Mouse (Mus musculus) embryonic facial prominence, embryonic 11.5 days (tissue): Measurements from ENCODE around the gene Cpm. TPM values are rescaled to one million over a fixed set of nuclear protein-coding genes. Genes with fewer than 3 reads are reported as not detected.

Experiments used
- ATAC-seq: fragments of 200-750 bp; cut with Nextera tagmentation; replicated peaks from 2 replicates; pipeline ENCODE4 v1.8.0; 2017; ENCODE audit warnings: low read depth; ENCODE audit not compliant: insufficient number of reproducible peaks, low FRiP score, low TSS enrichment
- DNase-seq: peaks from one replicate; pipeline ENCODE4 v3.0.0-alpha.2; 2015; ENCODE audit warnings: low spot score
- H3K27ac ChIP-seq: fragments of 300-500 bp; sonication (generic); replicated peaks from 2 replicates; pipeline ENCODE4 v1.5.1; 2014; ENCODE audit warnings: mild to moderate bottlenecking, low read depth, low read length, control low read depth
- H3K27me3 ChIP-seq: fragments of 300-500 bp; sonication (generic); 2 replicates; pipeline ENCODE4 v1.6.1; 2014; ENCODE audit warnings: mild to moderate bottlenecking, low read length, moderate library complexity, mixed read lengths; ENCODE audit not compliant: control insufficient read depth, insufficient read depth
- H3K36me3 ChIP-seq: fragments of 300-500 bp; sonication (generic); replicated peaks from 2 replicates; pipeline ENCODE4 v1.6.1; 2014; ENCODE audit warnings: low read depth, mild to moderate bottlenecking, low read length, moderate library complexity, mixed read lengths; ENCODE audit not compliant: control insufficient read depth, insufficient read depth
- H3K4me1 ChIP-seq: fragments of 300-500 bp; sonication (generic); 2 replicates; pipeline ENCODE4 v1.6.1; 2014; ENCODE audit warnings: low read length, mixed read lengths; ENCODE audit not compliant: control insufficient read depth, insufficient read depth
- H3K4me2 ChIP-seq: fragments of 300-500 bp; sonication (generic); 2 replicates; pipeline ENCODE4 v1.6.1; 2014; ENCODE audit warnings: low read depth, mild to moderate bottlenecking, control low read depth, low read length, moderate library complexity
- H3K4me3 ChIP-seq: fragments of 300-500 bp; sonication (generic); 2 replicates; pipeline ENCODE4 v1.5.1; 2014; ENCODE audit warnings: low read depth, low read length, control low read depth
- H3K9ac ChIP-seq: fragments of 300-500 bp; sonication (generic); replicated peaks from 2 replicates; pipeline ENCODE4 v1.6.1; 2014; ENCODE audit warnings: mild to moderate bottlenecking, control low read depth, low read length
- H3K9me3 ChIP-seq: fragments of 300-500 bp; sonication (generic); replicated peaks from 2 replicates; pipeline ENCODE4 v1.6.1; 2016; ENCODE audit warnings: mild to moderate bottlenecking, low read length, inconsistent platforms, mixed read lengths; ENCODE audit not compliant: control insufficient read depth
- WGBS: fragments of 180-500 bp; shearing (Covaris S2); extraction: QIAGEN DNeasy Blood & Tissue Kit; methylation state at CpG from one replicate; pipeline ENCODE4 v1.1.7; 2014; 5-methylcytosine and 5-hydroxymethylcytosine counted together
- polyA plus RNA-seq: library from polyadenylated mRNA; unstranded; fragments of >200 nt; fragmentation: Nextera tagmentation; extraction: Ambion mirVana; gene quantifications from 2 replicates; pipeline ENCODE4 v1.2.1, GENCODE M21; 2014

Gene Cpm
- polyA plus RNA-seq, 1 experiment from 2014 or later: 10.9 TPM

DNA sequence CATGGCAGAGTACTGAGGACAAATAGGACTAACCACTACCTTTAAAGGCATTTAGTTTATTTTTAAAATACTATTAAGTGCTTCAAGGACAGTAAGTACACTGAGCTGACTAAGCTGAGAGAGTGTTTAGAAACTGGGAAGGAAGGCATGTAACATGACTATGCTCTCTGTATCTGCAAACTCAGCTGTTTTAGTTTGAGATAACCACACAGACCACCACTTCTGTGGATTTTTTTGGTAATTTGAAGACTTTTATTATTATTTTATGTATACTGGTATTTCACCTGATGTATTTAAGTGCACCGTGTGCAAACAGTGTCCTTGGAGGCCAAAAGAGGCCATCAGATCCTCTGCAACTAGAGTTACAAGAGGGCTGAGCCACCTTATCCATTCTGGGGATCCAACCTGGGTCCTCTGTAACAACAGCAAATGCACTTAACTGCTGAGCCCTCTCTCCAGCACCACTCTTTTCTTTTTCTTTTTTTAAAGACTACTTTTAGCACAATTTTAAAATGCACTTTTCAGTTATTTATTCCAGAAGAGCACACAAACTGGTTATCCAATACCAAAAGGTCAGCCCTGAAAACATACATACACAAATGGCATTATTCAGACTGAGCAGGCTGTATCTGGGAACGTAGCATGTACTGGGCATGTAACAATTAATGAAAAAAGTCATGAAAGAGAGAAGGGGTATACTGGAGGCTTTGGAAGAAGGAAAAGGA, 78.0 kb downstream of the Cpm start:
- no peak for DNase-seq
- no peak for ATAC-seq
- Histone ChIP-seq H3K4me3 (no peak overlapping the region), H3K27ac (no peak overlapping the region), H3K27me3 (no peaks in the 10 kb centered on the region), H3K4me1 (no peaks in the 10 kb centered on the region), H3K9me3 (no peaks in the 10 kb centered on the region), H3K36me3 (no peaks in the 10 kb centered on the region; the same call in 1 of the 2 replicates), H3K9ac (no peak overlapping the region), H3K4me2 (no peak overlapping the region)
- WGBS: 88% methylated on average over 2 of the region's 2 CpGs

- 98% methylated on average over 2 of the region's 2 CpGs for WGBS
These were observed 79.1 kb downstream of the Cpm start for GRCm38 (mm10) chr10:117708376-117708775.

GRCm38 (mm10) chr10:117708856-117709255, 79.6 kb downstream of the Cpm start:
- H3K4me3 ChIP-seq: peak overlapping the region; percentile 81; the same call in 1 of the 2 replicates
- no peaks in the 10 kb centered on the region for H3K27me3 ChIP-seq
- no peak overlapping the region for H3K9ac ChIP-seq
- no peaks in the 10 kb centered on the region for H3K9me3 ChIP-seq
- H3K27ac ChIP-seq: no peak overlapping the region
- no peak for ATAC-seq
- 90% methylated on average over 9 of the region's 9 CpGs for WGBS
- DNase-seq: no peak
- H3K4me1 ChIP-seq: no peaks in the 10 kb centered on the region
- no peaks in the 10 kb centered on the region; the same call in 1 of the 2 replicates for H3K36me3 ChIP-seq
- no peak overlapping the region; the same call in 1 of the 2 replicates for H3K4me2 ChIP-seq

More at GRCm38 (mm10) chr10:117708376-117708775, 79.1 kb downstream of the Cpm start:
- no peak for DNase-seq
- Histone ChIP-seq H3K4me2 (no peak overlapping the region), H3K4me1 (no peaks in the 10 kb centered on the region), H3K27me3 (no peaks in the 10 kb centered on the region), H3K9ac (no peak overlapping the region), H3K9me3 (no peaks in the 10 kb centered on the region), H3K36me3 (no peaks in the 10 kb centered on the region; the same call in 1 of the 2 replicates), H3K27ac (no peak overlapping the region), H3K4me3 (no peak overlapping the region)
- ATAC-seq: no peak

- Histone ChIP-seq H3K4me1 (no peaks in the 10 kb centered on the region), H3K9me3 (no peaks in the 10 kb centered on the region), H3K9ac (peak overlapping the region; percentile 98), H3K36me3 (no peaks in the 10 kb centered on the region; the same call in 1 of the 2 replicates), H3K4me3 (peak overlapping the region; percentile 81), H3K27ac (no peak overlapping the region), H3K27me3 (no peaks in the 10 kb centered on the region), H3K4me2 (peak overlapping the region; percentile 73)
- ATAC-seq (no peak), DNase-seq (no peak)
- 53% methylated on average over 12 of the region's 12 CpGs for WGBS
These were observed 80.1 kb downstream of the Cpm start for GRCm38 (mm10) chr10:117709326-117709830.

GRCm38 (mm10) chr10:117709930-117710603, 80.8 kb downstream of the Cpm start:
- ATAC-seq: peak; percentile 88
- no peaks in the 10 kb centered on the region for H3K9me3 ChIP-seq
- no peaks in the 10 kb centered on the region; the same call in 1 of the 2 replicates for H3K36me3 ChIP-seq
- no peaks in the 10 kb centered on the region for H3K27me3 ChIP-seq
- no peaks in the 10 kb centered on the region for H3K4me1 ChIP-seq
- H3K4me3 ChIP-seq: peak overlapping the region; percentile 81
- peak; percentile 87 for DNase-seq
- H3K4me2 ChIP-seq: peak overlapping the region; percentile 73
- 0% methylated on average over 60 of the region's 71 CpGs for WGBS
- peak overlapping the region; percentile 98 for H3K9ac ChIP-seq
- peak overlapping the region; percentile 97 for H3K27ac ChIP-seq

DNA sequence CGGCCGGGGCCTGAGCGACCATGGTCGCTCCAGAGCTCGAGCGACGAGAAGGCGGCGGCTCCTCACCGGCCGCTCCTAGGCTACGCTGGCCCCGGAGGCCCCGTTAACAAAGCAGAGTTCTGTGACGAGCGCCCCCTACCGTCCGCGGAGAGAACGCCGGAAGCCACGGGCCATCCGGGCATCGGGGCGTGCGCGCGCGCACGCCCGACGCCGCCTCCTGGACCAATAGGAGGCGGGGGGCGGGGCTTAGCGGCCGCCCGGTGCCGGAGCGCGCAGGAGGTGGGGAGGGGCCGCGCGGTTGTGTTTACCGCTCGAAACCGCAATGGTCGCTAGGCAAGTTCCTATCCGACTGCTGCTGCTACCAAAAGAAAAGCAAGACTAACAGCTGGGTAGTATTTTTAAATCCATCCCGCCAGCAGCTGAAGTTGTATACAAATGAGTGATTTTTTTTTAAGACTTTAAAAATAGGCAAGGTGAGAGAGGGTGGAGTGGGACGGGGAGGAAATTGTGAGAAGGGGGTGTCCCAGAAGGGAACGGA, 81.4 kb downstream of the Cpm start, which contains the start of gene Mdm2:
Gene Mdm2 (minus strand): TSS at position 155 of the 538 bp plus-strand sequence.
- H3K4me2 ChIP-seq: peak within 1 kb of the TSS; percentile 73
- ATAC-seq (peak; percentile 88), DNase-seq (peak; percentile 96)
- H3K27ac ChIP-seq: peak within 1 kb of the TSS; percentile 97
- peak within 1 kb of the TSS; percentile 98 for H3K9ac ChIP-seq
- H3K9me3 ChIP-seq: no peaks in the 10 kb centered on the region
- peak within 1 kb of the TSS; percentile 81 for H3K4me3 ChIP-seq
- no peaks in the 10 kb centered on the region for H3K4me1 ChIP-seq
- H3K27me3 ChIP-seq: no peaks in the 10 kb centered on the region
- WGBS: under 1% methylated on average over 52 of the region's 52 CpGs
- H3K36me3 ChIP-seq: no peaks in the 10 kb centered on the region; the same call in 1 of the 2 replicates

GRCm38 (mm10) chr10:117711408-117711807, 82.1 kb downstream of the Cpm start:
- no peak for ATAC-seq
- Histone ChIP-seq H3K4me3 (peak overlapping the region; percentile 81), H3K4me2 (no peak overlapping the region; the same call in 1 of the 2 replicates), H3K9ac (no peak overlapping the region; the same call in 1 of the 2 replicates), H3K4me1 (no peaks in the 10 kb centered on the region), H3K27ac (no peak overlapping the region), H3K27me3 (no peaks in the 10 kb centered on the region), H3K9me3 (no peaks in the 10 kb centered on the region), H3K36me3 (no peaks in the 10 kb centered on the region; the same call in 1 of the 2 replicates)
- 68% methylated on average over 5 of the region's 5 CpGs for WGBS
- no peak for DNase-seq
